Mouse (Mus musculus): ENCODE results near the gene 1700122O11Rik.

The 1700122O11Rik gene

GRCm38 (mm10) chr17:48027677-48028076, 10.4 kb downstream of the 1700122O11Rik start:
- DNase-seq (ENCODE audit: low read depth): no peak

DNA sequence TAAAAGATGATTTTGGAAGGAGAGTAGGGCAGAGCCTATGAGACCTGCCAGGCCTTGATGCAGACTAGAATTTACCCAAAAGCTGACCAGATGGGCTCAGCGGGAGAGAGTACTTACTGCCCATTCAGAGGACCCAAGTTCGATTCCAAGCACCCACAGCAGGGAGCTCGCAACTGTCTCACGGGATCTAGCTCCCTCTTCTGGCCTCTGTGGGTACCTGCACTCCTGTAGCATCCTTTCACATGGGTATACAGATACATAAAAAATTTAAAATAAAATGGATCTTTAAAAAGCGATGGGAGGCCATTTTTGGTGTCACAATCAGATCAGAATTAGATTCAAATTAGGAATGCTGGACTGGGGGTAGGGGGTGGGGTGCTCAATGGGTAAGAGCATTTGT, 11.1 kb downstream of the 1700122O11Rik start:
- DNase-seq (ENCODE audit: low read depth): no peak

GRCm38 (mm10) chr17:48024045-48024444, 14.0 kb downstream of the 1700122O11Rik start:
- no peak for DNase-seq (ENCODE audit: low read depth)

- no peak for DNase-seq (ENCODE audit: low read depth)
Measured at GRCm38 (mm10) chr17:48019585-48019984, 18.5 kb downstream of the 1700122O11Rik start.

GRCm38 (mm10) chr17:48016566-48016965, 21.5 kb downstream of the 1700122O11Rik start:
- DNase-seq (ENCODE audit: low read depth): no peak

DNA sequence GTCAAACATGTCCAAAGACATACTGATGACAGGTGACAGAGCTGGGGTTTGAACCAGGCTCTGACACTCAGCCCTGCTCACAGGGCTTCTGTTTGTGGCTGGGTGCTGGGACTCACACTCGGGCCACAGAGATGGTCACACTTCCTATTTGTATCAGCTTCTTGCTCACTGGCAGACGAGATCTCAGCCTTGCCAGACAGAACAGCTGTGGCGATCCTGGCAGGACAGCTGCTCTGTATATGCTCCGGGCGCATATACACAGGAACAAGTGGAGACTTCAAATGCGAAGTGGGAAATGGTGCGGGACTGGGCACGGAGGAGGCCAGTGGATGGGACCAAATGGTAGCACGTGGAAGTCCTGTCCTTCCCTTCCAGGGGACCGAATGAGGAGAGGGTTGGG, 25.5 kb downstream of the 1700122O11Rik start:
- no peak for DNase-seq (ENCODE audit: low read depth)

DNA sequence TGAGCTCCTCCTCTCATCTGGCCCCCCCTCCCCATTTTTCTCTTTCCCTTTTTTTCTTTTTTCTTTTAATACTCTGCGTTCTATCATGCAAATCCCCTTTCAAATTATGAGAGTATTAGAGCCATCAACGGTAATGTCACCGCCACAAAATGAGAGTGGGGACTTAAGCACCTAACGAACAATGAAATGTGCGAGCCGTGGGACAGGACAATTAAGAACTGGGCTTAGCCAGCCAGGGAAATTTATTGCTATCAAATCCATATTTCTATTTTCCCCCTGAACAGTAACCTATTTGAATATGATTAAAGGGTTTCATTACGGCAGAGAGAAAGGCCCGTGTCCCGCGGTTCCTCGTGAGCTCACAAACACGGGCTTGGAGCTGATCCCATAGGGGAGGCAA, 27.0 kb downstream of the 1700122O11Rik start:
- no peak for DNase-seq (ENCODE audit: low read depth)

- DNase-seq (ENCODE audit: low read depth): no peak
Measured at GRCm38 (mm10) chr17:48010283-48010682, 27.8 kb downstream of the 1700122O11Rik start.

DNA sequence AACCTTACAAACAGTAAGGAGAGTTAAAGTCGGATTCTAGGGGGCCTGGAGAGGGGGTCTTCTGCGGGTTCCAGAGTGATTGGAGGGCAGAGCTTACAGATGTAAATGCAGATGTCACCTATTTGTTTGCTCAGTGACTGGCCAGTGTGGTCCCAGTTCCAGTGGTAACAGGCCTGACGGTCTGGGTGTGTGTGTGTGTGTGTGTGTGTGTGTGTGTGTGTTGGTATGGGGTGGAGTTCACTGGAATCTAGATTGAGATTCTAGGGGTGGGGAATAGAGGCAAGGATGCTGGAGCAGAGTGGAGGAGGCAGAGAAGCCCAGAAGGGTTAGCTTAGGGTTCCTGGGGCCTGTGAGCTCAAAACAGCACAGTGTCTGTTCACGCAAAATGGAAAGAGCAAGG, 32.3 kb downstream of the 1700122O11Rik start:
- no peak for DNase-seq (ENCODE audit: low read depth)

- DNase-seq (ENCODE audit: low read depth): no peak
Measured at GRCm38 (mm10) chr17:48005091-48005490, 33.0 kb downstream of the 1700122O11Rik start.

GRCm38 (mm10) chr17:48004619-48005018, 33.5 kb downstream of the 1700122O11Rik start:
- no peak for DNase-seq (ENCODE audit: low read depth)

- DNase-seq (ENCODE audit: low read depth): no peak
Measured at GRCm38 (mm10) chr17:48002486-48002885, 35.6 kb downstream of the 1700122O11Rik start.

DNA sequence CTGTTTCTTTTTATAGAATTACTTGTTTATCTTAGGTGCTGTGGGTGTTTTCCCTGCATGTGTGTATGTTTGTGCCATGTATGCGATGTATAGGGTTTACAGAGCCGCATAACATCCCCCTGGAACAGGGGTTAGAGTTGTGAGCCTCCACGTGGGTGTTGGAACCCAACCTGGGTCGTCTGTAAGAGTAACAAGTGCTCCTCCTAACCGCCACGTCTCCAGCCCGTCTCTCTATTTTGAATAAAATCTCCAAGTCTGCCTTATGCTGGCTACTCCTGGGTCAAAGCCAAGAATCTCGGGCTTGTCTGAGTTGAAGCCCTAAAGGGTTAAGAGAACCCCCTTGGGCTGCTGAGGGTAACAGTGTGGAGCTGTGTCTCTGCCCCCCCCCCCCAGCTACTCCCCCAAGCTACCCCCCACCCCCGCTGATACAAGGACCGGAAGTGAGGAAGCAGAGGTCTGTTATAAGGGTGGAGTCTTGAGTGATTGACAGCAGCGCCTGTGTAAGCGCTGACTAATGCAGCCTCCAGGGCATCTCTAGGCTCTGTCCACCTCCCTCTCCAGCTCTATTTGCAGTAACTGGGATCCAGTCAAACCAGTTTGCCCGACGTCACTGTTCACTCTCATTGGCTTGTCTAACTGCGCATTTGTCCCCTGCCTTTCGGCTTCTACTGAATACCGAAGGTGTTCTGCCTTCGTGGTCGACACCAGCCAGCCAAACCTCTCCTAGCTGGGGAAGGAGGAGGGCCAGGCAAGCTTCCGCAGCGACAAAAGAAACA, 36.3 kb downstream of the 1700122O11Rik start:
- DNase-seq (ENCODE audit: low read depth): peak; percentile 50

DNA sequence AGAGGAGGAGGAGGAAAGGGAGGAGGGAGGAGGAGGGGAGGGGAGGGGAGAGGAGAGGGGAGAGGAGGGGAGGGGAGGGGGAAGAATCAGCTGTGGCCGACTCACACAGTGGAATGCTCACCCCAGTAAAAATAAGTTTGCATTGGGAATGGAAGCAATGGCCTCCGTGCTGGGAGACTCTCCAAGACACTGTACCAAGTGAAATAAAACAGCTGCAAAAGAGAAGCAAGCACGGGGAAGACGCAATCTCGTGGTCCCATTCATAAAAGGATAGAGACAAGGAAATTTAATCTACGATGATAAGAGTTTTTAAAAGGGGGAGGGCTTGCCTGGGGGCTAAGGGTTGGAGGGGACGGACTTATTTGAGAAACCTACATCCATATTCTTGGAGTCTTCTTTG, 36.9 kb downstream of the 1700122O11Rik start:
- DNase-seq (ENCODE audit: low read depth): no peak

GRCm38 (mm10) chr17:47999812-48000211, 38.3 kb downstream of the 1700122O11Rik start:
- no peak for DNase-seq (ENCODE audit: low read depth)

GRCm38 (mm10) chr17:47999403-47999802, 38.7 kb downstream of the 1700122O11Rik start:
- DNase-seq (ENCODE audit: low read depth): no peak

DNA sequence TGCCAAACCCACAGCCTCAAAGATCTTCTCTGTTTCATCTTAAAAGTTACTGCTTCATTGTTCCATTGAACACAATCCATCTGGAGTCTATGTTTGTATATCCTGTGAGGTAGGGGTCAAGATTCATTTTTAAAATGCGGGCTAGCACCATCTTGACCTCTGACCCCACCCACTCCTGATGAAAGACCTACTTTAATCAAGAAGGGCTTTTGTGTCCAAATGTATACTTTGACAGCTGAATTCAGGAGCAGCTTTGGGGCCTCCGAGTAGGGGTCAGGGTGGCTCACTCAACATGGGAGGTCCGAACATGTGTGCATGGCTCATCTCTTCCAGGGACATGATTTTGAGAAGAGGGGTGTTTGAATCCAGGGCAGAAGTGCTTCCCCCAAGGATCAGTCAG, 40.3 kb downstream of the 1700122O11Rik start:
- no peak for DNase-seq (ENCODE audit: low read depth)

GRCm38 (mm10) chr17:47990392-47991123, 47.5 kb downstream of the 1700122O11Rik start:
- DNase-seq (ENCODE audit: low read depth): no peak

DNA sequence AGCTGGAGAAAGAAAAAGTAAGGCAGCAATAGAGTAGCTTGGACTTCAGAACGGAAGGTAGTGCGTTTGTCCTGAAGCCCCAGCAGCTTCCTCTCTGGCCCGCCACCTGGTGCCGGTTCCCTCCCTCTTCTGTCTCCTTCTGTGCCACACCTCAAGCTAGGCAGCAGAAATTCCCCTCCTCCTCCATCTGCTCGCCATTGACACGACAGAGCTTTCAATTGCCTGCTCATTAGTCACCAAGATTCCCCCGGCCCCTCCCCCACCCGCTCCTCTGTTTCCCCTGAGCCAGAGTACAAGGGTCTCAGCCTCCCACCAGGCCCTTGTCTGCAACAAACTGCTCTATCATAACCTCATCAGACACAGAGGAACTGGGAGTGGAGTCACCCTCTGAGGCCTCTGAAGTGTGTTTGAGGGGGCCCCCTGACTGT, 48.1 kb downstream of the 1700122O11Rik start:
- peak; percentile 37 for DNase-seq (ENCODE audit: low read depth)

- no peak for DNase-seq (ENCODE audit: low read depth)
Measured at GRCm38 (mm10) chr17:47988811-47989210, 49.3 kb downstream of the 1700122O11Rik start.

- no peak for DNase-seq (ENCODE audit: low read depth)
Measured at GRCm38 (mm10) chr17:47988074-47988473, 50.0 kb downstream of the 1700122O11Rik start.
